Mouse (Mus musculus) megakaryocyte, adult 5-6 weeks (primary cell): Measurements from ENCODE around the gene Anapc7. TPM values are rescaled to one million over a fixed set of nuclear protein-coding genes. Genes with fewer than 3 reads are reported as not detected.

Experiments
- ATAC-seq: 2 replicates; pipeline ENCODE4 v1.8.0; 2016; ENCODE audit warnings: mild to moderate bottlenecking, inconsistent platforms; ENCODE audit not compliant: poor library complexity, severe bottlenecking
- total RNA-seq, 2 experiments: library from RNA; stranded (forward) in 1 of 2; stranded (reverse) in 1 of 2; fragments of 153-499, 151-499 nt in 1 of 2; fragments of 221-1000, 200-1000 nt in 1 of 2; gene quantifications; 2 replicates each; pipeline versions ENCODE4 v1.2.3 to v1.2.4; 2015 to 2017

Gene Anapc7
- 16.0 and 16.4 TPM in 2 replicates for total RNA-seq (2015)
- total RNA-seq (2017): 18.3 and 28.9 TPM in 2 replicates

DNA sequence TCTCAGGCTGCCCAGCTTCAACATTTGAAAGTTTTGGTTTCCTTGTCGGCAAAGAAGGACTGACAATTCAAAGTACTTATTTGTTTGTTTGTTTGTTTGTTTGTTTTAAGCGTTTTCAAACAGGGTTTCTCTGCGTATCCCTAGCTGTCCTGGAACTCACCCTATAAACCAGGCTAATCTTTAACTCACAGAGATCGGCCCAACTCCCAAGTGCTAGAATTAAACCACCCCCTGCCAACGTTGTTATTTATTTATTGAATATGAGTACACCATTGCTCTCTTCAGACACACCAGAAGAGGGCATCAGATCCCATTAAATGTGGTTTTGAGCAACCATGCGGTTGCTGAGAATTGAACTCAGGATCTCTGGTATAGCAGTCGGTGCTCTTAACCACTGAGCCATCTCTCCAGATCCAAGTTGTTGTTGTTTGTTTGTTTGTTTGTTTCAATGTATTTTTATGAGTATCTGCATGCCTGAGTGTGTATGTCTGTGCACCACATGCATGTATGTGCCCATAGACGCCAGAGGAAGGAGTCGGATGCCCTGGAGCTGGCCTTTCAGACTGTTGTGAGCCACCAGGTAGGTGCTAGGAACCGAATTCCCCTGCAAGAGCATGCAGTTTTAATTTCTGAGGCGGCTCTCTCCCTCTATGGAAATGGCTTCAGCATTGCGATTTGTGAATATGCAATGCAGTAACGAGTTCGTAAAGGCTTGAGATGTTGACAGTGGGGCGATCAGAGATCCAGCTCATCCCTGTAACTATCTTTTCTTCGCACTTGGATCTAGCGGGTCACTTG, at the start of gene Anapc7:
TSS of gene Anapc7 (plus strand) at position 423 of the 798 bp plus-strand sequence.
- ATAC-seq: no peak; the same call in 1 of the 2 replicates

DNA sequence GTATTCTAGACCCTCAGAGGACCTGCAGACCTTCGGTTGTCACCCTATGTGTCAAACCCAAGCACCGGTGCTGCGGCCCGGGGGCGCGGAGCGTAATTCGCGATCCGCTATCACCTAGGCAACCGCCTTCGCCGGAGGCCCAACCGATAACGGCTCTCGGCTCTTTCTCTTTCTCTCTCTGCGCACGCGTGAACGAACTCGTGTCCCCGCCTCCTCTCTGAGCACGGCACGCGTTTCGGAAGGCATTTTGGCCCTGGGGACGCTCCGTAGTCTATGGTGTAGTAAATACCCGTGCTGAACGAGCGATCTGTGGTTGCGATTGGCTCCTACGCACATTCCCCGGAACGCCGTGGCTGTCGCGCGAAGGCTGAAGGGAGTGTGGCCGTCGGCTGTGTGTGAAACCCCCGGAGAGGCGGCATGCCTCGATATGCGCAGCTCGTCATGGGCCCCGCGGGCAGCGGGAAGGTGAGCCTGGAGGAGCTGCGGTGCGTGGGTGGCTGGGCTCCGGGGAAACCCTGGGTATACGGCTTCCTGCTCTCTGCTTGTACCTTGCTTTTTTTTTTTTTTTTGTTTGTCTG, 49.2 kb upstream of the Anapc7 start, which contains the start of gene Fam216a:
TSS of gene Fam216a (minus strand) at position 173 of the 578 bp plus-strand sequence.
- peak; percentile 96 for ATAC-seq

DNA sequence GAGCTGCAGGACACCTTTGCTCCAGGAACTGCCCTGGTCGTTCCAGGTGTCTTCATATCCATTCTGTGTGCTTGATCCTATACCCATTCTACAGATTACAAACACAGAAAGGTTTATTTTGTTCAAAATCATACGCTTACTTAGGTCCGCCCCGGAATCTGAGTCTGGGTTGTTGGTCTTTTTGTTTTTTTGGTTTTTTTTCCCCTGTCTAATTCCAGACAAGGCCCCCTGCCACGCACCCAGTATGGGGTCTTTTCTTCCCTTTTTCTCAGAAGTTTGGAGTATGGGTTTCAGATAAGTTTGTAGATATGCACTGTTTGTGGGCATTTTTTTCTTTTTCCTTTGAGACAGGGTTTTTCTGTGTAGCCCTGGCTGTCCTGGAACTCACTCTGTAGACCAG, 48.6 kb upstream of the Anapc7 start:
- ATAC-seq: no peak

DNA sequence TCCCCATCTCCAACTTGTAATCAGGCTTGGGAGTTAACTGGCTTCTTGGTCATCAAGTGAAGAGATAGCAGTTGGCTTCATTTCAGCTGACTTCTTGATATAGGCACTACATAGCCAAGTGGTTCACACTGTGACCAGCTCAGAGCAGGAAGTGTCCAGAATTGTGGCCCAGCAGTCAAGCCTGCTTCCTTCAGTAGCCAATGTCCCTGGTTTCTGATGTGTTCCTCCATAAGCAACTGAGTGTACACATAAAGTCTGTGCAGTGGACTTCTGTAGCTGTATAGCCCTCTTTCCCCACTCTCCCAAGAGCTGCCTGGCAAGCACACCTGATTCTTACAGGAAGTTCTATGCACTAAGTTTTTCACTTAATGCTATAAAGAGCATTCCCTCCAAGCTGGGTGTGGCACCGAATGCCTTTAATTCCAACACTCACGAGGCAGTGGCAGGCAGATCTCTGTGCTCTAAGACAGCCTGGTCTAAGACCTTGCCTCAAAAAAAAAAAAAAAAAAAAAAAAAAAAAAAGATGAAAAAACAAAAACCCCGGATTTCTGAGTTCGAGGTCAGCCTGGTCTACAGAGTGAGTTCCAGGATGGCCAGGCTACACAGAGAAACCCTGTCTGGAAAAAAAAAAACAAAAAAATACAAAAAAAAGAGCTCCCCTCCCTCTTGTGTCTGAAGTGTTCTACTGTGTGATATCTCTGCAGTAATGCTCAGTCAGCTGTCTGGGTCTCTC, 44.2 kb upstream of the Anapc7 start:
- ATAC-seq: no peak

DNA sequence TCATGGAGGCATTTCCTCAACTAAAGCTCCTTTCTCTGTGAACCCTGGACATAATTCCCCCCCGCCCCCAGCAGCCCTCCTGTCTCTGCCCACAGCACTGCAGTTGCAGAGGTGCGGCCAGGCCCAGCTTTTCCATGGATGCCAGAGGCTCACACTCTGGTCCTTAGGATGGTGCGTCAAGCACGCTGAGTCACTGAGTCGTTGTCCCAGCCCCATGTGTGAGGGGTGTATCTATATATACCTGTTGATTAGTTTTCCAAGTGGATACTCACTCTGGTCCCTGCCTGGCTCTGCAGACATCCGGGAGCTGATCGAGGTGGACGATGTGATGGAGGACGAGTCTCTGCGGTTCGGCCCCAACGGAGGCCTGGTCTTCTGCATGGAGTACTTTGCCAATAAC, 43.3 kb upstream of the Anapc7 start:
- no peak for ATAC-seq

DNA sequence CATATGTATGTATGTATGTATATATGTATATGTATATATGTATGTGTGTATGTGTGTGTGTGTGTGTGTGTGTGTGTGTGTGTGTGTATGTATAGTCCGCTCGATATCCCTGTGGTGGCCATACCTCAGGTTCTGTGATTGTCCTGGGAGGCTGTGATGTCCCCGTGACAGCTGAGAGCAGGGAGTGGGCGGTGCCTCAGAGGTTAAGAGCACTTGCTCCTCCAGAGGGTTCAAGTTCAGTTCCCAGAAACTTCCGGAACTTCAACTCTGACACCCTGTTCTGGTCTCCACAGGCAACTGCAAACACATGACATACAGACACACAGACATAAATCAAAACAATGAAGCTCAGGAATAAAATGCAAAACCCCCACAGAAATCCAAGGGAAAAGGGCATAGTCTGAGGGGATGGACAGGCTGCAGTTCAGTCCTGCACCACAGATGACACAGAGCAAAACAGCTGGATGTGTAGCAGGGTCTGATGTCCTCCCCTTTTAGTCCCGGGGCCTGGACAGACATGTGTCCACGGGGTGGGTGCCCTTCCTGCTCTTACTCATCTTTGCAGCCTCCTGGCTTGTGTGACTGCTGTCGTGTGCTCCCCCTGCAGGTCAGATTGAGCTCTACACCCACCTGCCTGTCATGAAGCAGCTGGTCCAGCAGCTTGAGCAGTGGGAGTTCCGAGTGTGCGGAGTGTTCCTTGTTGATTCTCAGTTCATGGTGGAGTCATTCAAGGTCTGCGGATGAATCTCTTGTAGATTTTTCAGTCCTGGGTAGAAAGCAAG, 41.9 kb upstream of the Anapc7 start:
- ATAC-seq: peak; percentile 97

DNA sequence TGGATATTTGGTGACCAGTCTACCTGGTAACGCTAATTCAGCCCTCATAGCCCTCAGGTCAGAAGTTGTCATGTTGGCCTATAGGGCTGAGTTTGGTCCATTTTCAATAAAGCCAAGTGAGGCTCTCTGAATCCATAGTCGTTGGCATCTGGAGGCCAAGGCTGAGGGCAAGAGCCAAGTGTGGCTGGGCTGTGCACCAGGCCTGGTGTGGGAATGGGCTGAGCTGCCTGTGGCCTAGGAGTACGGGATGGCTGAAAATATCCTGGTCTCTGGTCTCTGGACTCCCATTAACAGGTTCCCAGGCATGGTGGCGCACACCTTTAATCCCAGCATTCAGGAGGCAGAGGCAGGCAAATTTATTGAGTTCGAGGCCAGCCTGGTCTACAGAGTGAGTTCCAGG, 31.5 kb upstream of the Anapc7 start:
- ATAC-seq: no peak

DNA sequence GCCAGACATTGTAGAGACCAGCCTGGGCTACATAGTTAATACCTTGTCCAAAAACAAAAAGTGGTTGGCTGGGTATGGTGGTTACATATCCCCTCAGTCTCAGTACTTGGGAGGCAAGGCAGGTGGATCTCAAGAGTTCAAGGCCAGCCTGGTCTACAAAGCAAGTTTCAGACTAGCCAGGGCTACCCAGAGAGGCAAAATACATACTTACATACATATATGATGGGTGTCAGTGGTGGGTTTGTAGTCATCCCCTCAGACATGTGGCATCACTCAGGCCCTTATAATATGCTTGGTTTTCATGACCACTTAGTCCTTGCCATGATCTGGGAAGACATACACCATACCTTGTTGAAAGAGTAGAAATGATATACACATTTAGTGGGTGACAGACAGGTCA, 30.8 kb upstream of the Anapc7 start:
- no peak for ATAC-seq

DNA sequence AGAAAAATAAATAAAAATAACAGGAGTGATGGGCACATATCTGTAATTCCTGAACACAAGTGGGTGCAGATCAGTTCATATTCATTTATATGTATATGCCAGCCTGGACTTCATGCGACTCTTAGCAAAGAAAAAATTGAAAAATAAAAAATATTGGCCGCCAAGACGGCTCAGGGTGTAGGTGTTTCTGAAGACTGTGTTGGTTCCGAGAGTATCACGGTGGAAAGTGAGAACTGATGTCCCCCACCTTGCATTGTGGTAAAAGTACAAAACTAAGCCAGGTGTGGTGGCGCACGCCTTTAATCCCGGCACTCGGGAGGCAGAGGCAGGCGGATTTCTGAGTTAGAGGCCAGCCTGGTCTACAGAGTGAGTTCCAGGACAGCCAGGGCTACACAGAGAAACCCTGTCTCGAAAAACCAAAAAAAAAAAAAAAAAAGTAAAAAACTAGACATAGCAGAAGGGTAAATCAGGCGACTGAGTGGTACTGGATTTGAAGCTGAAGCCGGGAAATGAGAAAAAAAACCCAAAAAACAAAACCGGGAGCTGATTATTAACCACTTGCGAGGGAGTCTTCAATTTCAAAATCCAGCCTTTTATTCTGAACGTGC, 30.2 kb upstream of the Anapc7 start:
- ATAC-seq: no peak

DNA sequence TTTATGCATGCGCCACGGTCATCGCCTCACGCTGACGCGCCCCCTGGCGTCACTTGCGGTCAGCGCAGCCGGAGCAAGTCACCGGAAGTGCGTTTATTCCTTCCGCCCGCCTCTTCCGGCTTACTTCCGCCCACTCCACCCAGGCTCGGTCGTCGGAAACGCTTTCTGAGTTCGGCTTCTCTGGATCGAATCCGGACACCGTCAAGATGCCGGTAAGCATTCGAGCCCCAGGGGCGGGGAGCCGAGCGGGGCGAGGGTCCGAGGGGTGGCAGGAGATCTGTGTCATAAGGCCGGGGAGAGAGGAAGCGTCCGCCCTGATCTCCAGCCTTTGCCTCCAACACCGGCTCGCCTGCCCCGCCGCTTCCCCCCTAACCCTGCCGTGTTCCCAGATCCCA, 29.7 kb upstream of the Anapc7 start, which contains the start of gene Arpc3:
TSS of gene Arpc3 (plus strand) at position 93 of the 395 bp plus-strand sequence.
- peak; percentile 95 for ATAC-seq

DNA sequence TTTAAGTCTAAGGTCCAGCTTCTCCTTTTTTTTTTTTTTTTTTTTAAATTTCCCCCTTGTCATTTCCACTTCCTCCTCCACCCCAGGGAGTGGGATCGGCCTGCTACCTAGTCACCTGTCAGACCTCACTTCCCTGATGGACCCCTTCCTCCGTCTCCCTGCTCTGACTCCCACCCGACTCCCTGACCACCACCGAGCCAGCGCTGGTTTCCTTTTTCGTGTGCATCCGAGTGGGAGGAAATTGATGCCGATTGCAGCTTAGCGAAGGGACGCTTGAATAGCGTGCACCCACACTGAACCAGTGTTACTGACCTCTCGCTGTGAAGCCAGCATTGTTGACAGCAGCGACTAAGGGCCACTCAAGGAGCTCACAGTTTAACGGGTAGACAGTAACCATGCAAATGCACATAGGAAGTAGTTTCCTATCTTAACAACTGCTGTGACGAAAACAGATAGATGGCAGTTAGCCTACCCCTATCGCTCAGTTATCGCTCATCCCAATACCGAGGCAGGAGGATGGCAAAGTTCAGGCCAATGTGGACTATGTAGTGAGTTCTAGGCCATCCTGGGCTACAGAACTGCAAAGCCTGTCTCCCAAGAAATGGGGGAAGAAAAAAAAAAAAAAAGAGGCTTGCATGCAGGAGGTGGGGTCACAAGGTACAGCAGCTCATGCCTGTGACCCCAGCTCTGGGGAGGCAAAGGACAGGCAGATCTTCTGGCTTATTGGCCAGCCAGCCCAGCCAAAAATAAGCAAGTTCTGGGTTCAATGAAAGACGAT, 29.1 kb upstream of the Anapc7 start:
- ATAC-seq: peak; percentile 71

DNA sequence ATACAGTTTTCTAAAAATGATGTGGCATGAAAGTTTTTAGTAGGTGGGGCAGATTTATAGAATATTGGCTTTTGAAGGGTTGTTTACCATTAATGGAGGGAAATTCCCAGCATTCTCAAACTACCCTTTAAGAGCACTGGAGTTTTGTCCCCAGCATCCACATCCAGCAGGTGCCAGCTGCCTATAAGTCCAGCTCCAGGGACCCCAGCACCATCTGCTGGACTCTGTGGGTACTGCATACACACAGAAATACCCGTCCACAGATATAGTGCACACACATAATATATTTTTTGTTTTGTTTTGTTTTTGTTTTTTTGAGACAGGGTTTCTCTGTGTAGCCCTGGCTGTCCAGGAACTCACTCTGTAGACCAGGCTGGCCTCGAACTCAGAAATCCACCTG, 27.6 kb upstream of the Anapc7 start:
- peak; percentile 55 for ATAC-seq

DNA sequence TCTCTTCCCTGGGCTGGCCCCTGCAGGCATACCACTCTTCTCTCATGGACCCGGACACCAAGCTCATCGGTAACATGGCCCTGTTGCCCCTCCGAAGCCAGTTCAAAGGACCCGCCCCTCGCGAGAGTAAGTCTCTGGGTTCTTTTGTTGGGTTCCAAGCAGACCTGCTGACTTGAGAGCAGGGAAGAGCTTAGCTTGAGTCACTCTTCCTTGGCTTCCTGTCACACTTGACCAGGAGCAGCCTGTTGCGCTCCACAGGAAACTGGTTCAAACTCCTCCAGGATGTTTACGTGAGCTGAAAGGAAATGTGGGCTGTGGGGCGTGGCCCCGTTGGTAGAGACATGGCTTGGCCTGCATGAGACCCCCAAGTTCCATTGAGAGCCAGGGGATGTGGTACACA, 24.7 kb upstream of the Anapc7 start:
- ATAC-seq: no peak

DNA sequence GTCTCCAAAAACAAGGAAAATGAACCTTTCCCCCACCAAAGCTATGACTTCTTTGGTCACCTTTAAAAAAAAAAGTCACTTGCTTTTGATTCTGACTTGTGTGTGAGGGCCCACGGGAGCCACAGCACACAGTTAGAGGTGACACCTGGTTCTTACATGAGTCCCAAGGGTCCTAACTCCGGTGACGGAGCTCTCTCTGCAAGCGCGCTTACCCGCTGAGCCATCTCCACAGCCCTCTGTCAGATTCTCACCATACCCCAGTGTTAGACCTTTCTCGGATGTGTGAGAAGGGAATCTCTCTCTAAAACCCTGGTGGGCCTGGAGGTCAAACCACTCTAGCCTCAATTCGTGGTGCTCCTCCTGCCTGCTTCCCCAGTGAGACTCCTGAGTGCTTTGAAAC, 24.0 kb upstream of the Anapc7 start:
- ATAC-seq: no peak

DNA sequence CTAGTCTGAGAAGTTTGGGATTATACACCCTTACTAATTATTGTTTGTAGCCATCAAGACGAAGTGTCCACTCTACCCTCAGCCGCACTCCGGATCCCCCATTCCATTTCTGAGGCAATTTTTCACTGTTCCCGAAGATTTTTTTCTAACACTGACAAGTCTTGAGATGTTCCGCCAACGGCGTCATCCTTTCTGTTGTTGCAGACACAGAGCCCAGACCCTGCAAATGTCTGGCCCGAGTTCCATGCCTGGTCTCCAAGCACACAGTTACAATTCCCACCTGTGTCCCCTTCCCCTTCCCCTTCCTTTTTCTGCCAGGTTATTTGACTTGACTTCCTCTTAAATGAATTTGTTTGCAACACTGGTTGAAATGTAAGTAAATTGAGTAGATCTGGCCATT, 21.6 kb upstream of the Anapc7 start:
- ATAC-seq: no peak

DNA sequence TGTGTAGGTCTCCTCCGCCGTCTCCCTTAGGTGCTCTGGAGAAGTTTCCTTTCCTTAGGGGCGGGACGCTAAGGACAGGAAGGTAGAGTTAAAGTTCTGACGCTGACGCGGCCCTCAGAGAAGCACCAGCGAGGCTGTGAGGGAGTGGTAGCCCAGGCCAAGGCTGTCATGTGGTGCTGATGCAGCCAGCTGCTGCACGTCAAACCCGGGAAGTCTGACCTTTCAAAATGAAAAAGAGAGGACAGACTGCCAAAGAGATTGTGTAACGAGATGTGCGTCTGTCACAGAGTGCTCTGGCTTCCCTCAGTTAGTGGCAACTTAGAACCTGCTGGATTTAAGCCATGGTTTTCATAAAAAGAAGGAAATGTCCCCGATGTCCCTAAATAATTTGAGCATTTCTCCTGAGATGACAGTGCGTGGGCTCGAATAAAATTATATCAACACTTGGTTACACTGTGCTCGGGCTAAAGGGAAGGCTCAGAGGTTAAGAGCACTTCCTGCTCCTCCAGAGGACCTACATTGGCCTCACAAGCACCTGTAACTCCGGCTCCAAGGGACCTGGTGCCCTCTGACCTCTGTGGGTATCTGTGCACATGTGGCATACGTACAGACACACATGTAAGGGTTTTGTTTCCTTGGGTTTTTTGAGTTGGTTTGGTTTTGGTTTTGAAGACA, 20.7 kb upstream of the Anapc7 start:
- ATAC-seq: no peak; the same call in 1 of the 2 replicates

DNA sequence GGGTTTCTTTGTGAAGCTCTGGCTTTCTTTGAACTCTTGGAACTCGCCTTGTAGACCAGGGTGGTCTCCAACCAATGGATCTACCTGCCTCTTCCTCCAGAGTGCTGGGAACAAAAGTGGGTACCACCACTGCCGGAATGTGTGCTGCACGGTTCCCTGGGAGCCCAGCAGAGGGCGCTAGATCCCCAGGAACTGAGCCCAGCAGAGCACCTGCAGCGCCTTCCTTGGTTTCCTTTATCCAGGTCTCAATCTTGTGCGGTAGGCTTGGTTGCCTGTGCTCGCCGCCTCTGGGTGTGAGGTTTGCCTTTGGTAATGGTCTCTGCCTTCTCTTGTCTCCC, 20.2 kb upstream of the Anapc7 start:
- peak; percentile 58 for ATAC-seq

DNA sequence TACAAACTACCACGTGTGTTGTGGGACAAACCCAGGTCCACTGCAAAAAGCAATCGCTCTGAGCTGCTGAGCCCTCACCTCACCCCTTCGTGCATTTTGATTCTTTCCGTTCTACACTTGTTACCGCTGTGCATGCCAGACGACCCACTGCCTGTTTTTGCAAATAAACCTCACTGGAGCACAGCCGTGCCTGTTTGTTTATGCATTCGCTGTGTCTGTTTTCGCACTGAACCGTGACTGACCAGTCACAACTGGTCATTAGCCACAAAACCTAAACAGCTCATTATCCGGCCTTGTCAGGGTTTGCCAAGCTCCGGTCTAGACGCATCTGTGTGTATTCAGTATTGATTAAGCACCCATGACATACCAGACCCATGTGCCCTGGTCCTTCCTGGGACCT, 19.3 kb upstream of the Anapc7 start:
- ATAC-seq: no peak

DNA sequence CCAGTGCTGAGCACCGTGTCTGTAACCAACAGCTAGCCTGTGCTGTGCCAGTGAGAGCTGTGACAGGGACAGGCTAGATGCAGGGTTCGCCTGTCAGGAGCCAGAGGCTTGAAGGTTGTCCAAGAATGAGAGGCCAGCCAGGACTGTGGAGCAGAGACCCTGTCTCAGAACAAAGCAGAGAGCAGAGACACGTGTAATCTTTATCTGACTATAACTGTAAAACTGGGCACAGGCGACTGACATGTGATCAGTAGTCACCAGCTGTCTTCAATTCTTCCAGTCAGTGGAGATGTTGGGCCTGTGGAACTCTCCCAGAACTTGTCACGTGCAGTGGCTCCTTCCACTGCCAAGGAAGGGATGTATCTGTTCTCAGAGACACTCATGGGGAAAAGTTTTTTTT, 18.7 kb upstream of the Anapc7 start:
- ATAC-seq: no peak
